In genomic region chr19:44281825-44282447, GRCm38 (mm10) we compare ENCODE assay signal across 1 mouse cellular context.
TF ChIP-seq lines count a peak whose summit lies in the region.

No protein-coding gene starts in this region.

TF ChIP-seq in MEL, 35 proteins besides CTCF, POLR2A, EP300 and RAD21:
- 0 out of 2 replicates have a peak, but pooled peaks have one; percentile 31 for TF ChIP-seq GATA1 (IDR thresholded peaks at IDR 0.05; ENCODE audit: low read depth, low read length)
- TF ChIP-seq RCOR1 (IDR thresholded peaks at IDR 0.05; ENCODE audit: low read depth, low read length), result 0 out of 2 replicates have a peak, but pooled peaks have one; percentile 14
- peak; percentile 45; the same call in 1 of the 2 replicates for TF ChIP-seq HCFC1 (IDR thresholded peaks at IDR 0.05; ENCODE audit: low read depth, low read length)
- TF ChIP-seq TCF12 (IDR thresholded peaks at IDR 0.05; ENCODE audit: low read depth, low read length), result peak; percentile 38; the same call in 1 of the 2 replicates
- TF ChIP-seq TBP (IDR thresholded peaks at IDR 0.05; ENCODE audit: low read depth, low read length), result peak; percentile 92
- TF ChIP-seq MXI1 (IDR thresholded peaks at IDR 0.05; ENCODE audit: low read depth, low read length), result peak; percentile 51; the same call in 1 of the 2 replicates
- peak; percentile 11; the same call in 1 of the 2 replicates for TF ChIP-seq MYC (IDR thresholded peaks at IDR 0.05; ENCODE audit: low read depth, low read length)
- peak; percentile 56 for TF ChIP-seq NELFE (IDR thresholded peaks at IDR 0.05; ENCODE audit: low read depth, low read length)
- TF ChIP-seq ZMIZ1 (IDR thresholded peaks at IDR 0.05; ENCODE audit: low read depth, low read length), result peak; percentile 81
- TF ChIP-seq MAZ (IDR thresholded peaks at IDR 0.05; ENCODE audit: low read depth, low read length), result peak; percentile 69; the same call in 1 of the 2 replicates
- 0 out of 2 replicates have a peak, but pooled peaks have one; percentile 44 for TF ChIP-seq SIN3A (IDR thresholded peaks at IDR 0.05; ENCODE audit: low read length)
- peak; percentile 61 for TF ChIP-seq ETS1 (IDR thresholded peaks at IDR 0.05; ENCODE audit: low read depth, low read length)
